Mouse (Mus musculus): ENCODE results near the gene Rph3a. TPM values are rescaled to one million over a fixed set of nuclear protein-coding genes. Genes with fewer than 3 reads are reported as not detected.

The Rph3a gene
- polyA plus RNA-seq, 1 experiment from 2014 or later: not detected

DNA sequence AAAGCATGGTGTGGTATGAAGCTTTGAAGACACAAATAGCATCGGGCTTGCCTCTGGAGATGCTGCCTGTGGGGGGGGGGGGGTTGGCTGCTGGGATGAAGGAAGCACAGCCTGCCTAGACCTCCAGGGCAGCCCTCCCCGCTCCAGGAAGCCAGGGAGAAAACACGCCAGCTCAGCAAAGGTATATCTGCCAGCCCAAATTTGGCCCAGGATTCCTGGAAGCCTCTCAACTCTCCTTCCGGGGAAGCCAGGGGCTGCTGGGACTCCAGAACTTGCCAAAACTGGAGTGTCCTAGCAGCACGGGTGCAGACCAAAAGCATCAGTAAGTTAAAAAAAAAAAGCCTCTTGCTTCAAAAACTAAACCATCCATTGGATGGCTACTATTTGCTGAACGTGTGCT is 37.6 kb downstream of the Rph3a start:
- Histone ChIP-seq H3K4me2 (no peak overlapping the region), H3K9me3 (replicated peaks) (no peaks in the 10 kb centered on the region), H3K4me1 (no peaks in the 10 kb centered on the region), H3K27ac (no peak overlapping the region), H3K4me3 (no peak overlapping the region), H3K9ac (no peak overlapping the region), H3K27me3 (replicated peaks) (no peaks in the 10 kb centered on the region), H3K36me3 (no peaks in the 10 kb centered on the region)
- 55% methylated on average over 6 of the region's 6 CpGs for WGBS (ENCODE audit: insufficient replicate concordance)
- no peak for ATAC-seq

DNA sequence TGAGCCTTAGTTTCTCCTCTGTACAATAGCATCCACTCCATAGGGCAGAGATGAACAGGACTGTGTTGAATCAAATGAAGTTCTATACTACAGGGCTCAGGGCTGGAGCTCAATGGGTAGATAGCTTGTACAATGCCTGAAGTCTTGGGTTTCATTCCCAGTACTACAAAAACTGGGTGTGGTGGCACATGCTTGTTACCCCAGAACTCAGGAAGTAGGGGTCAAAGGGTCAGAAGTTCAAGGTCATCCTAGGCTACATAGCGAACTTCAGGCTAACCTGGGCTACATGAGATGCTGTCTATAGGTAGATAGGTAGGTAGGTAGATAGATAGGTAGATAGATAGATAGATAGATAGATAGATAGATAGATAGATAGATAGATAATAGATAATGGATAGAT is 38.6 kb downstream of the Rph3a start:
- no peak overlapping the region for H3K4me3 ChIP-seq
- no peak overlapping the region for H3K9ac ChIP-seq
- no peaks in the 10 kb centered on the region for H3K4me1 ChIP-seq
- no peak for ATAC-seq
- no peaks in the 10 kb centered on the region for H3K36me3 ChIP-seq
- no peak overlapping the region for H3K4me2 ChIP-seq
- WGBS (ENCODE audit: insufficient replicate concordance): 46% methylated on average over 1 of the region's 1 CpGs
- H3K9me3 ChIP-seq (replicated peaks): no peaks in the 10 kb centered on the region
- no peak overlapping the region for H3K27ac ChIP-seq
- H3K27me3 ChIP-seq (replicated peaks): no peaks in the 10 kb centered on the region

DNA sequence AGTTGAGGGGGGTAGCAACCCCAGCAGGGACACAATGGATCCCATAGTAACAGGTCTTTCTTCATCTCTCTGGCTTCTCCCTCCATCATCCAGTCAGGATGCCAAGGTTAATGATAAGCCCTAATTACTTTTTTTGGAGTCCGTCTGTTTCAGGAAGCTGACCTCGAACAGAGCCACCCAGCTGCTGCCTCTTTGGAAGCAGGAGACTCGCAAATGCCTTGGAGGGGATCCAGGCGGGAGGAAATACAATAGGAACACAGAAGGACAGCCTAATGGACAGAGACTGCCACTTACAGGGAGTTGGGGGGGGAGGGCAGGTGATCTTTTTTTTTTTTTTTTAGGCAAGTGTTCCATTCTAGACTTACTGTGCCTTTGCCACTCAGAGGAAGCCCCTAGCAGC is 40.2 kb downstream of the Rph3a start:
- H3K9ac ChIP-seq: no peak overlapping the region
- H3K4me2 ChIP-seq: no peak overlapping the region
- H3K27ac ChIP-seq: no peak overlapping the region
- no peak for ATAC-seq
- H3K4me3 ChIP-seq: no peak overlapping the region
- H3K36me3 ChIP-seq: no peaks in the 10 kb centered on the region
- no peaks in the 10 kb centered on the region for H3K9me3 ChIP-seq (replicated peaks)
- 53% methylated on average over 4 of the region's 4 CpGs for WGBS (ENCODE audit: insufficient replicate concordance)
- no peaks in the 10 kb centered on the region for H3K4me1 ChIP-seq
- H3K27me3 ChIP-seq (replicated peaks): no peaks in the 10 kb centered on the region

DNA sequence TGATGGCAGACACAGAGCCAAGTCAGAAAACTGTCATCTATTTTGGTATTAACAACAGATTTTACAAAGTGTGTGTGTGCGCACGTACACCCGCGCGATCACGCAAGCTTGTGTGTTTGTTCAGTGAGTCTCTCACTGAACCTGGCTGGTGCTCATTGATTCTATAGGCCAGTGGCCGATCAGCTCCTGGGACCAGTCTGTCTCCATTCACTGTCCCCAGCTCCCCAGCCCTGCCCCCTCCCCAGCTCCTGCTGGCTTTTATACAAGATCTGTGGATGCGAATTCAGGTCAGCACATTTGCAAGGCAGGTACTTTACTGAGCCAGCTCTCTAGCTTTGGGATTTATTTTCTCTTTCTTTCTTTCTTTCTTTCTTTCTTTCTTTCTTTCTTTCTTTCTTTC is 41.1 kb downstream of the Rph3a start:
- H3K4me3 ChIP-seq: no peak overlapping the region
- H3K9ac ChIP-seq: no peak overlapping the region
- ATAC-seq: no peak
- no peaks in the 10 kb centered on the region for H3K27me3 ChIP-seq (replicated peaks)
- no peaks in the 10 kb centered on the region for H3K4me1 ChIP-seq
- no peak overlapping the region for H3K27ac ChIP-seq
- H3K4me2 ChIP-seq: no peak overlapping the region
- H3K9me3 ChIP-seq (replicated peaks): no peaks in the 10 kb centered on the region
- H3K36me3 ChIP-seq: no peaks in the 10 kb centered on the region
- 79% methylated on average over 8 of the region's 8 CpGs for WGBS (ENCODE audit: insufficient replicate concordance)

DNA sequence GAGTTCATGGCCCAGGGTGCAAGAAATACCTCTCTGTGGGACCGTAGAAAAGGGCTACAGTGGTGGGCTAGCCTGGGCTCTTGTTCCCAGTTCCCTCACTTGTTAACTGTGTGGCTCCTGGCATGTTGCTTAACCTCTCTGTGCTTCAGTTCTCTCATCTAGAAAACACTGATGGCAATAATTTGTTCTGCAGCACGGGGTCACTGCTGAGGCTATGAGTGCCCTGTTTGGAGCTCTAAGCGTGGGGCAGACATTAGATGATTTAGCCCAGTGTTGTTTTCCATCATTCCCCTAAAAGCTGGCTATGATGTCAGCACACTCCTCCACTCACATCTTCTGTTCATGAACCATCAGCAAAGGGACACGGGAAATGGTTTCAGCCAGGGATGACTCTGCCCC is 41.8 kb downstream of the Rph3a start:
- ATAC-seq: no peak
- no peak overlapping the region for H3K4me3 ChIP-seq
- no peak overlapping the region for H3K4me2 ChIP-seq
- no peak overlapping the region for H3K9ac ChIP-seq
- H3K27me3 ChIP-seq (replicated peaks): no peaks in the 10 kb centered on the region
- WGBS (ENCODE audit: insufficient replicate concordance): 72% methylated on average over 4 of the region's 4 CpGs
- H3K4me1 ChIP-seq: no peaks in the 10 kb centered on the region
- H3K36me3 ChIP-seq: no peaks in the 10 kb centered on the region
- no peaks in the 10 kb centered on the region for H3K9me3 ChIP-seq (replicated peaks)
- no peak overlapping the region for H3K27ac ChIP-seq

DNA sequence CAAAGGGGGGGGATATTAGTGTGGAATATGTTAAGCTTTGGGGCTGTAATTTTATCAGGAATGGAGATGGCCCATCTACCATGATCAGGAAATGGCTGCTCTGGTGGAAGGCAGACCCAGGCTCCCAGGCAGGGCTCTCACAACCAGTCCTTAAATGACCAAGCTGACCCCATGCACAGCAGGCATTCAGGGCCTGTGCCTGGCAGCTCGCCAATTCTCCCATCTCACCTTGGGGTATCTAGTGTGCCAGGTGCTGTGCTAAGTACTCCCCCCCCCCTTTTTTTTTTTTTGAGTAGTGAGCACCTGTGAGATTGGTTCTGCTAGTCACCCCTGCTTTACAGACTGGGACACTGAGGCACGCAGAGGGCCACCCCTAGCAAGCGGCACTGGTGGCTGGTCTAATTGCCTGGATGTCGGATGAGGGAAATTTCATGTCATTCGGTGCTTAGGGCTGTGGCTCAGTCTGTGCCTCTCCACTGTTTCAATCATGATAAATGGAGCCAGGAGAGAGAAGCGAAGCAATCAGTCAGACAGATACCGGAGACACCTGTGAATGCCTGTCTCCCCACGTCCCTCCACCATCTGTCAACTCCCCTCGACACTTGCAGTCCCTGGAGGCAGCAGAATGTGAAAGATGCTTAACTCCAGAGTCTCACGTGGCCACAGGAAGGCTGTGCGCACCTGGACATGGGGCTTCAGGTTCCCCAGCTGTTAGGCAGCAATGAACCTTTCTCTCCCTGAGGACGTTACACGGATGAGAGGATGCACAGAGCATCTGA is 42.3 kb downstream of the Rph3a start:
- Histone ChIP-seq H3K9ac (no peak overlapping the region), H3K36me3 (no peaks in the 10 kb centered on the region), H3K4me3 (no peak overlapping the region), H3K4me1 (no peaks in the 10 kb centered on the region), H3K27ac (no peak overlapping the region), H3K27me3 (replicated peaks) (no peaks in the 10 kb centered on the region), H3K4me2 (no peak overlapping the region), H3K9me3 (replicated peaks) (no peaks in the 10 kb centered on the region)
- 63% methylated on average over 13 of the region's 13 CpGs for WGBS (ENCODE audit: insufficient replicate concordance)
- no peak for ATAC-seq

DNA sequence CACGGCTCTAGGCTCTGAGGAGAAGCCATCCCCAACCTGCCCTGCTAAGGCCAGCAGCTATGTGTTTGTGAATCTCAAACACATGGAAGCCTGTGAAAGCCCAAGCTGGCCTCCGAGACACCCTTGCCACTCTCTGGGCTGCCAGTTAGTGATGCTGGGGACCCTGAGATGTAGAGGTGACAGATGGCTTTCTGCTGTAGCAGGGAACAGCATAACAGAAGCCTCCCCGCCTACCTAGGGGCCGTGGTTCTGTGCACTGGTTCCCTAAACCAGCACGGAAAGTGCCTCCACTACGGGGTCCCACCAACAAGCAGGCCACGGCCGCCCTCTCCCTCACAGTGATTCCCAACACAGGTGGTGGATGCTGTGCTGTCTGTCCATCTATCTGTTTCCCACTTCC is 43.0 kb downstream of the Rph3a start:
- Histone ChIP-seq H3K36me3 (no peaks in the 10 kb centered on the region), H3K4me2 (no peak overlapping the region), H3K9ac (no peak overlapping the region), H3K9me3 (replicated peaks) (no peaks in the 10 kb centered on the region), H3K4me1 (no peaks in the 10 kb centered on the region), H3K27ac (no peak overlapping the region), H3K27me3 (replicated peaks) (no peaks in the 10 kb centered on the region), H3K4me3 (no peak overlapping the region)
- ATAC-seq: no peak
- 65% methylated on average over 8 of the region's 8 CpGs for WGBS (ENCODE audit: insufficient replicate concordance)

DNA sequence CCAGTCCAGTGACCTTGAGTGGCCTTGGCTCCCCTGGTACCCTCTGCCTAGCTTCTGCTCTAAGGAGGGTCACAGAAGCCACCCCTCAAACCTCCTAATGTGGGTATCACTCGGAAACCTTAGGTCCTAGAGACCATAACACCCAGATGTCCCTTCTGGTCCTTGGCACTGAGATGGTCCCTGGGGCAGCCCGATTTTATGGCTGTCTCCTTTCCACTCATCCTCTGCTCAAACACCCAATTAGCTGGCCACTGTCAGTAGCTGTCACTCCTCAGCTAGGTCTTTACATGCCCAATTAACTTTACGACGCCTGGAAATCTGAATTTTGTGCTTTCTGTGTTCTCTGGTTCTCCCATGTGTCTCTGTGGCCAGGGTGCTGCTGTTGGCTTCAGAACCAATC is 43.7 kb downstream of the Rph3a start:
- Histone ChIP-seq H3K9ac (no peak overlapping the region), H3K27ac (no peak overlapping the region), H3K4me2 (no peak overlapping the region), H3K36me3 (no peaks in the 10 kb centered on the region), H3K4me3 (no peak overlapping the region), H3K9me3 (replicated peaks) (no peaks in the 10 kb centered on the region), H3K27me3 (replicated peaks) (no peaks in the 10 kb centered on the region), H3K4me1 (no peaks in the 10 kb centered on the region)
- ATAC-seq: no peak
- 63% methylated on average over 4 of the region's 4 CpGs for WGBS (ENCODE audit: insufficient replicate concordance)

DNA sequence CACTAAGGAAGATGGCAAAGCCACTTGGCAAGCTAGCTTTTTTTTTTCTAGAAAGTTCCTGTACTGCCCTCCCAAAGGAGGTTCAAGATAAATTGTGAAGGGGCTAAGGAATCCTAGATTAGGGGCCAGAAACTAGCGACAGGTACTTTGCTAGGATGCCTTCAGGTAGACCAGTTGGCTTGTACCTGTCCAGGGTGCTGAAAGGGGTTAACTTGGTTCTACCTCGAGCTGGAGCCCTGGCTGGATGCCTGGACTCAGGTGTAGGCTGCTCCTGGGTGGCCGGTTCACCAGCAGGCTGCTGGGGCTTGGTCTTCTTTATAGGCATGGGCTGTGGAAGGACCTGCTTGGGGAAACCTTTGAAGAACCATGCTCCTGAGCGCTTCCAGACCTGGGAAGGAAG is 48.9 kb downstream of the Rph3a start:
- Histone ChIP-seq H3K4me1 (no peaks in the 10 kb centered on the region), H3K36me3 (no peaks in the 10 kb centered on the region), H3K4me3 (no peak overlapping the region), H3K27me3 (replicated peaks) (no peaks in the 10 kb centered on the region), H3K9ac (no peak overlapping the region), H3K27ac (no peak overlapping the region), H3K4me2 (no peak overlapping the region), H3K9me3 (replicated peaks) (no peaks in the 10 kb centered on the region)
- WGBS (ENCODE audit: insufficient replicate concordance): 41% methylated on average over 4 of the region's 4 CpGs
- no peak for ATAC-seq

DNA sequence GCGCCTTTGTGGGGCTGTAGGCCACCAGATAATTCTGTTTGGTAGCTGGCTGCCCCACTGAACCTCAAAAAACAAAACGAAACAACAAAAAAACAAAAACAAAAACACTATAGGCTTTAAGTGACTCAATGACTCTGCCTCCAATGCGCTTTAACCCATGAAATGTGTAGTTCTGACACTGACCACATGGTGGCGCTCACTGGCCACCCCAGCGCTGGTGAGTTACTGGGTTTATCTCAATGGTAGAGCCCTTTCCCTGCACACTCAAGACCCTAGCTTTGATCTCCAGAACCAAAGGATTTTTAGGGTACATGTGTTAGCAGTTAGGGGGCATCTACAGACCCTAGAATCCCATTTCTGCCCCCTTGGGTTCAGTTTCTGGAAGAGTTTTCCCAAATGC is 55.9 kb downstream of the Rph3a start:
- no peak overlapping the region for H3K4me3 ChIP-seq
- H3K27me3 ChIP-seq (replicated peaks): no peaks in the 10 kb centered on the region
- ATAC-seq: no peak
- H3K27ac ChIP-seq: no peak overlapping the region
- 16% methylated on average over 5 of the region's 5 CpGs for WGBS (ENCODE audit: insufficient replicate concordance)
- no peaks in the 10 kb centered on the region for H3K9me3 ChIP-seq (replicated peaks)
- no peak overlapping the region for H3K9ac ChIP-seq
- no peaks in the 10 kb centered on the region for H3K36me3 ChIP-seq
- H3K4me1 ChIP-seq: no peaks in the 10 kb centered on the region
- H3K4me2 ChIP-seq: no peak overlapping the region

DNA sequence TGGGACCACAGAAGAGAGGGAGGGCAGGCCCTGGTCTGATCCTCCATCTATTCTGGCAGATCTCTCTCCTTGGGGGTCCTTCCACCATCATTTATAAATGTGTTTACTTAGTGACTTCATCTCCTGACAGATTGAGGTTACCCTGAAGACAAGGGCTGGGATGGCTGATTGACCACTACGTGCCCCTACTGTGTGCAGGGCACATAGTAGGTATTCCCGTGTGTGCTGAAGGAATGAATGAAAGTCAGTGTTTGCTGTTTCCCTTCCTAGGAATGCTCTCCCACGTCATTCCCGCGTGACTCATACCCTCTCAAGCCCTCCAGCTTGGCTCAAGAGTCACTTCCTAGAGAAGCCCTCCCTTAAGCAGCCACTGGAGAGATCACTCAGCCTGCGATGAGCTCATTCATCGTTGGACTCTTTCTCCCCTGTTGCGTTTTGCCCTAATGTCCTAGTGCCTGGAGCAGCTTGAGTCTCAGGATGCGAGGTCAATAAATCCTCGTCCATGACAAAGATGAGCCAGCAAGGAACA is 57.6 kb downstream of the Rph3a start:
- Histone ChIP-seq H3K9ac (no peak overlapping the region), H3K4me2 (no peak overlapping the region), H3K4me3 (no peak overlapping the region), H3K27me3 (replicated peaks) (no peaks in the 10 kb centered on the region), H3K36me3 (no peaks in the 10 kb centered on the region), H3K9me3 (replicated peaks) (no peaks in the 10 kb centered on the region), H3K4me1 (no peaks in the 10 kb centered on the region), H3K27ac (no peak overlapping the region)
- WGBS (ENCODE audit: insufficient replicate concordance): 51% methylated on average over 10 of the region's 10 CpGs
- no peak for ATAC-seq

DNA sequence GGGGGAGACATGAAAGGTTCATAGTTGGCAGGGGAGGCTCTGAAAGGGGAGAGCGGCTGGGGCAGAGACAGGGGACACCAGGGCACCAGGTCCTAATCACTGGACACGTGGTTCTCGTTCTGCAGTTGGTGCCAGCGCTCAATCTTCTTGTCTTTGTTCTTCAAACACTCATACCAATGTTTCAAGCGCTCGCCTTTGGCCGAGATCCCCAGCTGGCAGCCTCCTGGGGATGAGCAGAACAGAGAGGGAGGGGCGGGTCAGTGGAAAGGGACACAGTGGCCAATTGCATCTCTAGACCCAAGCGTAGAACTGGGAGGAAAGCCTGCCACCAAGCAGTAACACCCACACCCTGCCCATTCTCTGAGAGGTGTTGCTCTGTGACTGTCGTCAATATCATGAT is 67.8 kb downstream of the Rph3a start:
- ATAC-seq: no peak
- Histone ChIP-seq H3K4me2 (no peak overlapping the region), H3K9me3 (replicated peaks) (no peaks in the 10 kb centered on the region), H3K9ac (no peak overlapping the region), H3K27ac (no peak overlapping the region), H3K4me1 (no peaks in the 10 kb centered on the region), H3K4me3 (no peak overlapping the region), H3K36me3 (no peaks in the 10 kb centered on the region), H3K27me3 (replicated peaks) (no peaks in the 10 kb centered on the region)
- 56% methylated on average over 10 of the region's 10 CpGs for WGBS (ENCODE audit: insufficient replicate concordance)

DNA sequence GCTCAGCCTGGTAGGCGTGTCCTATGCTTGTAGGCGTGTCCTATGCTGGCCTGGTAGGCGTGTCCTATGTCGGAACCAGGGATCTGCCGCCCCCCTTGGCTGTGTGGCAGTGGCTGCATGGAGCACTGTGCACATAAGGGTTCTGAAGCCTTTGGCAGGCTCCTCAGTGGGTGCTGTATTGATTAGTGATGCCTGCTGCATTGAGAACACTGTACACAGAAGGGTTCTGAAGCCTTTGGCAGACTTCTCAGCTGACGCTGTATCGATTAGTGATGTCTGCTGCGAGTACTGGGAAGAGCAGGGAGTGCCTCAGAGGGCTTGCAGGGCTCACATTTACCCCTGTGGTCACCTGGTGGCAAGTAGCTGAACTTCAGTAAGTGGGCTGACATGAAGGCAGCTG is 71.3 kb downstream of the Rph3a start:
- H3K4me2 ChIP-seq: no peak overlapping the region
- H3K9me3 ChIP-seq (replicated peaks): no peaks in the 10 kb centered on the region
- no peaks in the 10 kb centered on the region for H3K27me3 ChIP-seq (replicated peaks)
- ATAC-seq: no peak
- WGBS (ENCODE audit: insufficient replicate concordance): 19% methylated on average over 8 of the region's 8 CpGs
- no peaks in the 10 kb centered on the region for H3K36me3 ChIP-seq
- no peak overlapping the region for H3K9ac ChIP-seq
- no peaks in the 10 kb centered on the region for H3K4me1 ChIP-seq
- no peak overlapping the region for H3K27ac ChIP-seq
- no peak overlapping the region for H3K4me3 ChIP-seq

Measured in liver, embryonic 12.5 days (tissue).